Mouse (Mus musculus) B cell, adult 2 months (primary cell): ENCODE results near the gene Irf6.

Experiments used
- DNase-seq, 2 experiments: peaks; one replicate each; pipeline ENCODE4 v3.0.0; 2022

Gene Irf6

GRCm38 (mm10) chr1:193203821-193204220 lies 50.9 kb downstream of the Irf6 start:
- no peak for DNase-seq

GRCm38 (mm10) chr1:193205431-193205830 lies 52.5 kb downstream of the Irf6 start:
- no peak for DNase-seq

GRCm38 (mm10) chr1:193207503-193207902 lies 54.6 kb downstream of the Irf6 start, which contains the start of gene Lamb3:
TSS of gene Lamb3 (plus strand) at chr1:193207699.
- peak; percentile 49 to 52 for DNase-seq

- peak; percentile 82 to 83 for DNase-seq
These were observed 55.3 kb downstream of the Irf6 start for GRCm38 (mm10) chr1:193208178-193208577.

GRCm38 (mm10) chr1:193211371-193211770 lies 58.5 kb downstream of the Irf6 start:
- no peak for DNase-seq

GRCm38 (mm10) chr1:193214053-193214452 lies 61.1 kb downstream of the Irf6 start:
- DNase-seq: no peak

- DNase-seq: no peak
These were observed 63.1 kb downstream of the Irf6 start for GRCm38 (mm10) chr1:193216000-193216399.

- no peak for DNase-seq
These were observed 67.5 kb downstream of the Irf6 start for GRCm38 (mm10) chr1:193220408-193220807.
